Mouse (Mus musculus) forebrain, embryonic 12.5 days (tissue): Measurements from ENCODE around the gene Fam214a. TPM values are rescaled to one million over a fixed set of nuclear protein-coding genes. Genes with fewer than 3 reads are reported as not detected.

Experiments used
- ATAC-seq: fragments of 200-750 bp; cut with Nextera tagmentation; 2 replicates; pipeline ENCODE4 v1.8.0; 2017; ENCODE audit warnings: moderate TSS enrichment; ENCODE audit not compliant: low FRiP score
- H3K27ac ChIP-seq: fragments of 300-500 bp; sonication (generic); 2 replicates; pipeline ENCODE4 v1.5.1; 2016; ENCODE audit warnings: mild to moderate bottlenecking
- H3K27me3 ChIP-seq: fragments of 300-500 bp; sonication (generic); 2 replicates; pipeline ENCODE4 v1.6.1; 2016; ENCODE audit warnings: mild to moderate bottlenecking
- H3K36me3 ChIP-seq: fragments of 300-500 bp; sonication (generic); replicated peaks from 2 replicates; pipeline ENCODE4 v1.6.1; 2016; ENCODE audit warnings: mild to moderate bottlenecking
- H3K4me1 ChIP-seq: fragments of 300-500 bp; sonication (generic); 2 replicates; pipeline ENCODE4 v1.6.1; 2016
- H3K4me2 ChIP-seq: fragments of 300-500 bp; sonication (generic); 2 replicates; pipeline ENCODE4 v1.6.1; 2016; ENCODE audit warnings: mild to moderate bottlenecking, moderate library complexity
- H3K4me3 ChIP-seq: fragments of 300-500 bp; sonication (generic); replicated peaks from 2 replicates; pipeline ENCODE4 v1.5.1; 2016; ENCODE audit warnings: mild to moderate bottlenecking
- H3K9ac ChIP-seq: fragments of 300-500 bp; sonication (generic); 2 replicates; pipeline ENCODE4 v1.6.1; 2016; ENCODE audit warnings: mild to moderate bottlenecking
- H3K9me3 ChIP-seq: fragments of 300-500 bp; sonication (generic); 2 replicates; pipeline ENCODE4 v1.6.1; 2016
- WGBS: fragments of 180-500 bp; shearing (Covaris S2); methylation state at CpG from one replicate; pipeline ENCODE4 v1.1.7; 2016; 5-methylcytosine and 5-hydroxymethylcytosine counted together
- polyA plus RNA-seq: library from polyadenylated mRNA; unstranded; fragments of >200 nt; fragmentation: Nextera tagmentation; extraction: Ambion mirVana; gene quantifications from 2 replicates; pipeline ENCODE4 v1.2.1, GENCODE M21; 2016

Gene Fam214a
- 30.9 and 34.1 TPM in 2 replicates for polyA plus RNA-seq

DNA sequence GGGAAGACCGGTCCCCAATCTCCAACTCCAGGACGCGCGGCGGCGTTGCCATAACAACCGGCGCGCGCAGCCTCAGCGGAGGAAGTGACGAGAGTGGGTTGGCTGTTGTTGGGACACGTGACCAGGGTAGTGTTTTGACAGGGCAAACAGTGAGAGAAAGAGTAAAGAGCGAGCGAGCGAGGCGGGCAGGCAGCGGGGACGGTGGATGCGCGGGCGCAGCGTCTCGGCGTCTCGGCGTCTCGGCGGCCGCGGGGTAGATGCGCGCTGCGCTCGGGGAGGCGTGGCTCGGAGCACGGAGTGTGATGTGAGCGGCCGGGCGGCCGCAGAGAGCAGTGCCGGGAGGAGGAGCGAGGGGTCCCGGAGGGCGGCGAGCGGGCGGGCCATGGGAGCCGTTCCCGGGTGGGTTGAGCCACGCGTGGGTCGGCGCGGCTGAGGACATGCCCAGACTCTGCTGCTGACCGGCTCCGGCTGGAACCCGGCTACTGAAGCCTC, at the start of gene Fam214a:
Gene Fam214a (plus strand): TSS at position 129 of the 492 bp plus-strand sequence.
- Histone ChIP-seq H3K27ac (peak within 1 kb of the TSS; percentile 97), H3K27me3 (no peaks in the 10 kb centered on the region), H3K4me3 (peak within 1 kb of the TSS; percentile 92), H3K9ac (peak within 1 kb of the TSS; percentile 89), H3K36me3 (peaks cover 3% of the 10 kb centered on the region; the same call in 1 of the 2 replicates), H3K4me2 (peak within 1 kb of the TSS; percentile 89), H3K9me3 (no peaks in the 10 kb centered on the region), H3K4me1 (peaks cover 18% of the 10 kb centered on the region)
- WGBS: 0% methylated on average over 55 of the region's 59 CpGs
- ATAC-seq: peak; percentile 98

DNA sequence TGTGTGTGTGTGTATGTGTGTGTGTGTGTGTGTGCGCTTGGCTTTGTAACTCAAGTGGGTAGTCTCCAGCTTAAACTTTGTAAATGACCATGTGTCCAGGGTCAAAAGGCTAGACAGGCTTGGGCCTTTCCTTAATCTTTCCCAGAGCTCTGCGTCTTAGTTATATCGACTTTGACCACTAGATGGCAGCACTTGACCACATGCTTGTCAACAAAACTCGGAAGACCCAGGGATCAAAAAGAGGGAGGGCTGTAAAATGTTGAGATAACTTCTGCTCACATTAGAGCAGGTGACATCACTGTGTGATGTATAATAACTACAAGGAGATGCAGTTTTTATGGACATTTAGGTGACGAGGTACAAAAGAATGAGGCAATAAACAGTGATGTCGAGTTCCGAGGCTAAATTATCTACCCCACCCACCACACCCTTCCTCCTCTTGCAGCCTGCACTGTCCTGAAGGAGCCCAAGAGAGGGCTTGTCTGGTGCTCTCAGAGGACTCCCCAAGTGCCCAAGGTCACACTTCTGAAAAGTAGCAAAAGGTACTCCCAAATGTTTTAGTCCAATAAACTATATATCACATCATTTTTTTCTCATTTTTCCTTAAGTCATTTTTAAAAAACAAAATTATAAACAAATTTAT, 47.7 kb upstream of the Fam214a start:
- Histone ChIP-seq H3K27me3 (no peaks in the 10 kb centered on the region), H3K36me3 (no peaks in the 10 kb centered on the region), H3K4me1 (no peaks in the 10 kb centered on the region), H3K27ac (no peak overlapping the region), H3K9ac (no peak overlapping the region), H3K4me3 (no peak overlapping the region), H3K4me2 (no peak overlapping the region), H3K9me3 (no peaks in the 10 kb centered on the region)
- ATAC-seq: peak; percentile 53
- 19% methylated on average over 7 of the region's 7 CpGs for WGBS

DNA sequence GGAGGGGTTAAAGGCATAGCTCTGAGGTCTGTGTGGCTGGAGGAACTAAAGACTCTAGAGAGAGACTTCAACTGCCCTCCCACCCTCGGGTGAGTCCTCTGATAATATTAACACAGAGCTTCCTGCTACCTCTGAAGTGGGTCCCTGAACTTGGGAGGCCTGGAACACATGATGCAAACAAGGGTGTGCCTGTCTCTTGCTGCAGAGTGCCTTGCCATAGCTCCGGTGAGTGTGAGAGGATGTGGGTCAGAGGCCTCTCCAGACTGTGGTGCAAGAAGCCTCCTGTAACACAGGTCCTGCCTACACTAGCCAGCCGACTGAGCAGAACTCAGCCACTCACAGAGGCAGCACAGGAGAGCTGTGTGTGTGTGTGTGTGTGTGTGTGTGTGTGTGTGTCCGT, 45.7 kb upstream of the Fam214a start:
- Histone ChIP-seq H3K9me3 (no peaks in the 10 kb centered on the region), H3K9ac (no peak overlapping the region; the same call in 1 of the 2 replicates), H3K27ac (no peak overlapping the region), H3K4me3 (no peak overlapping the region), H3K4me2 (no peak overlapping the region), H3K27me3 (no peaks in the 10 kb centered on the region), H3K36me3 (no peaks in the 10 kb centered on the region), H3K4me1 (no peaks in the 10 kb centered on the region; the same call in 1 of the 2 replicates)
- ATAC-seq: no peak
- 58% methylated on average over 4 of the region's 4 CpGs for WGBS

DNA sequence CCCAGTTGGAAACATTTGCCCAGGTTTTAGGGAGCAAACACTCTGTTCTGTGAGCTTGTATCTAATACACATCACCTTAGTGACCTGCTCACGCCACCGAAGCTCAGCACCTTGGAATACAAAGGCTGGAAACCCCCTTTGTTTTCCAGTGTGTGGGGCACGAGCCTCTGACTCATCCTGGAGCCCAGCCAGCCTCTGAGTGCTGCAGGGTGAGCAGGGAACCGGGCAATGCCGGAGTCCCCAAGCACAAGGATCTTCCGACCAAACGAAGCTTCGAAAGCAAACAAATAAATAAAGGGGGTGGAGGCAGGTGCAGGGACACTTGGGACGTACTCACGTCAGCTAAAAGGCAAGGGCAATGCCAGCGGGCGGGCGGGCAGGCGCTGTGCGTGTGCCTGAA, 43.4 kb upstream of the Fam214a start:
- Histone ChIP-seq H3K9me3 (no peaks in the 10 kb centered on the region), H3K4me3 (no peak overlapping the region), H3K9ac (no peak overlapping the region), H3K27ac (no peak overlapping the region), H3K4me1 (peaks cover 4% of the 10 kb centered on the region; the same call in 1 of the 2 replicates), H3K4me2 (no peak overlapping the region), H3K36me3 (no peaks in the 10 kb centered on the region), H3K27me3 (no peaks in the 10 kb centered on the region)
- 66% methylated on average over 15 of the region's 15 CpGs for WGBS
- no peak for ATAC-seq

DNA sequence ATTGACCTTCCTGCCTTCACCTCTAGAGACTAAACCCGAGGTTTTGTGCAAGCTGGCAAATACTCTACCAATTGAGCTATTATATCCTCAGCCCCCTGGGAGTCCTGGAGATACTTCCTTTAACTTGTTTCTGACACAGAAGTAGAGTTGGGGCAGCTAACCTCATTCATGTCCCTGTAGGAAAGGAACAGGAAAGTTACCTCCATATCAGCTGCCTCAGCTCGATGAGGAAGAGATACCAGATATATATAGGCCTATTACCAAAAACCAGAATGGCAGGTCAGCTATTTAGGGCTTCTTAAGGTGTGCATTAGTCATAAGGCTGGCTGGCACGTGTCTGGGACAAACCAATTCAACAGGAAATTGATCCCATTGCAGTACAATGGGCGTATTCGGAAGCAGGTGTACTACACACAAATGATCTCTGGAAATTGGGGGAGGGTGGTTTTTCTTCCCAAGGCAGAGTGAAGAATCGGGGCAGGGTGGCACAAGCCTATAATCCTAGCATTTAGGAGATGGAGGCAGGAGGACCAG, 42.4 kb upstream of the Fam214a start:
- no peaks in the 10 kb centered on the region for H3K36me3 ChIP-seq
- WGBS: 81% methylated on average over 6 of the region's 6 CpGs
- no peaks in the 10 kb centered on the region for H3K9me3 ChIP-seq

DNA sequence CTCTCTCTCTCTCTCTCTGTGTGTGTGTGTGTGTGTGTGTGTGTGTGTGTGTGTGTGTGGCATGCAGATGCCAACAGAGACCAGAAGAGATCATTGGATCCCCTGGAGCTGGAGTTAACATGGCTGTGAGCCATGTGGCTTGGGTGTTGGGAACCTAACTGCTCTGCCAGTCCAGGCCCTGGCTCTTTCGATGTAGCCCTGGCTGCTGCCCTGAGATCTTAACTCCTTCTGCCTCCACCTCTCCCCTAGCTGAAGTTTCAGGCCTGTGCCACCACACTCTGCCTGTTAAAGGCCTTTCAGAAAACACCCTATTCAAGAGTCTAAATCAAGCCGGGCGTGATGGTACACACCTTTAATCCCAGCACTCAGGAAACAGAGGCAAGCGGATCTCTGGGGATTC, 41.3 kb upstream of the Fam214a start:
- ATAC-seq: no peak
- H3K4me3 ChIP-seq: no peak overlapping the region
- H3K4me1 ChIP-seq: peaks cover 4% of the 10 kb centered on the region; the same call in 1 of the 2 replicates
- H3K27me3 ChIP-seq: no peaks in the 10 kb centered on the region
- no peak overlapping the region for H3K4me2 ChIP-seq
- H3K36me3 ChIP-seq: no peaks in the 10 kb centered on the region
- no peaks in the 10 kb centered on the region for H3K9me3 ChIP-seq
- 71% methylated on average over 4 of the region's 4 CpGs for WGBS
- H3K27ac ChIP-seq: no peak overlapping the region
- no peak overlapping the region for H3K9ac ChIP-seq

More for the DNA sequence above, 42.4 kb upstream of the Fam214a start:
- Histone ChIP-seq H3K4me2 (no peak overlapping the region), H3K4me1 (peaks cover 4% of the 10 kb centered on the region; the same call in 1 of the 2 replicates), H3K27me3 (no peaks in the 10 kb centered on the region), H3K4me3 (no peak overlapping the region), H3K27ac (no peak overlapping the region), H3K9ac (no peak overlapping the region)
- ATAC-seq: no peak

DNA sequence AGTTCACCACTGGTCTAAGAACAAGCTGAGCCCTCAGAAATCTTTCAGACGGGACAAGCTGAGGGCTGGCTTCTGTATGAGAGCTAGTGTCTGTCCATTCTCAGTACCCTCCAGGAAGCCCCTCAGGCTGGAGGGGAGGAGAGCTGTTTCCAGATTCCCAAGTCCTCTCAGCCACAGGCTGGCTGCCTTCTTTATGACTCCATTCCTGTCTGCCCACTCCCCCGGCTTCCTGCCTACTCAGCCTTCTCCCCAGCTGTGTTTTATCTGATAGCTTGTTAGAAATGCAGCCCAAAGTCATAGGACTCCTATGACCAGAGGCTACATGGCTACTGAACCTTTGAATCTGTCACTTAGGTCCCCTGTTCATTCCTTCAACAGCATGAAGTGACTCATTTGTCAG, 40.8 kb upstream of the Fam214a start:
- peaks cover 4% of the 10 kb centered on the region; the same call in 1 of the 2 replicates for H3K4me1 ChIP-seq
- H3K4me2 ChIP-seq: no peak overlapping the region
- H3K9ac ChIP-seq: no peak overlapping the region
- H3K27me3 ChIP-seq: no peaks in the 10 kb centered on the region
- no peak overlapping the region for H3K27ac ChIP-seq
- no peak for ATAC-seq
- H3K36me3 ChIP-seq: no peaks in the 10 kb centered on the region
- H3K4me3 ChIP-seq: no peak overlapping the region
- WGBS: 64% methylated on average over 2 of the region's 2 CpGs
- no peaks in the 10 kb centered on the region for H3K9me3 ChIP-seq

DNA sequence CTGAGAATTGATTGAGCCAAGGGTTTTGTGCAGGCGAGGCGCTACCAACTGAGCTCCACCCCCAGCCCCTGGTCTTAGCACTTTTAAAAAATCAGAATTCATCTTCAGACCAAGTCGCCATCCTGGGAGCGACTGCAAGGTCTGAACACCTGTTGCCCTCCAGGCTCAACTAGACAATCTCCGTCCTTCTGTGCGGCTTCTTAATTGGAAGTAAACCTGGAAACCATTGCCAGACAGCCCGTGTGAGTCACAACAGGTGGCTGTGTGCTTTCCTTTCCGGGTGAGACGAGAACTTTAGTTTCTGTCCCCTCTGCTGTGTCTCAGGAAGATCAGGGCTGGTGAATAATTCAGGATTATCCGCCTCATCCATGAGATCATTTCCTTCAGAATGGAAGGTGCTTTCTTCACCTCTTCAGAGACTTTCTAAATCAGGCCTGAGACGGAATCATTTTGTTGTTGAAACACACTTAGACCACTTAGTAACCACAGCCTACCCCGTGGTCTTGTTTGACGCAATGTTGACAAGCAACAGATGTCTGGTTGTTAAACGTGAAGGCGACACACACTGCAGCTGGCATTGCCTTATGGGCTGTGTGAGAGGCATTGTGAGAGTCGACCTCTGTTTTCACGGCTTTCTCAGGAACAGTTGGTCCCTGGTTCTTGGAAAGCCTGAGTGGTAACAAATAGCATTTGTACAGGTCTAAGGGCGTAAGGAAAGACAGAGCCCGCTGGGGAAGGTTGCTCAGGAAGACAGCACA, 39.9 kb upstream of the Fam214a start:
- no peak overlapping the region for H3K27ac ChIP-seq
- ATAC-seq: peak; percentile 57; the same call in 1 of the 2 replicates

DNA sequence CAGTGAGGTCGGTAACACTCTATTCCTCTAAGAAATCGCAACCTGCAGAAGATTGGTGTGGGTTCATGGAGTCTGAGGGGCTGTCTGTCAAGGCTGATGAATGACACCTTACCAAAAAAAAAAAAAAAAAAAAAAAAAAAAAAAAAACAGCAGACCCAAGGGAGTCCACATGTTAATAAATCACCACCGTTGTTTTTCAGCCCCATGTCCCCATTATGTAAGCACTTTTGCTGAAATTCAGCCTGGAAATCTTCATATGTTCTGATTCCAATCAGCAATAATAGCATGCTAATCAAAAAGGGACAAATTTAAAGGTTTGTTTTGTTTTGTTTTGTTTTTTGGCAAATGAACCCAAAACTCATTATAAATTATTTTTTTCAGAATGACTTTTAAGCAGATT, 37.1 kb upstream of the Fam214a start:
- 97% methylated on average over 3 of the region's 3 CpGs for WGBS
- H3K9ac ChIP-seq: no peak overlapping the region

More for the DNA sequence above, 39.9 kb upstream of the Fam214a start:
- no peak overlapping the region for H3K9ac ChIP-seq
- no peaks in the 10 kb centered on the region for H3K36me3 ChIP-seq
- WGBS: 59% methylated on average over 19 of the region's 19 CpGs
- no peak overlapping the region for H3K4me3 ChIP-seq
- H3K27me3 ChIP-seq: no peaks in the 10 kb centered on the region
- H3K4me2 ChIP-seq: no peak overlapping the region
- peaks cover 7% of the 10 kb centered on the region for H3K9me3 ChIP-seq
- peaks cover 4% of the 10 kb centered on the region; the same call in 1 of the 2 replicates for H3K4me1 ChIP-seq

DNA sequence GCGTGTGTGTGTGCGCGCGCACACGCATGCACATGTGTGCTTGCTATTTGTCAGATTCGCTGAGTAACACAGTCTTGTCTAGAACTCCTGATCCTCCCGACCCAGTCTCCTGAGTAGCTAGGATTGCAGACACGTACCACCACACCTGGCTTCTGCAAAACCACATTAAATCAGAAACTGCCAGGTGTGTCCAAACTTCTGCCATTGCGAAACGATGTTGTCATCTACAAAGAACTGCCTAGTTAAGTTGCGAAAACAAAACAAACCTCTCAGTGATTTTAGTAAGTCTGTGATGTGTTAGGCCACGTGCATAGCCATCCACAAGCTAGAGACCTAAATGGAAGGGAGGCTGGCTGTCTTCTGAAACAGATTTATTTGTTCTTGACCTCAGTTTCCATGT, 32.2 kb upstream of the Fam214a start:
- Histone ChIP-seq H3K36me3 (no peaks in the 10 kb centered on the region), H3K9ac (no peak overlapping the region), H3K27ac (no peak overlapping the region), H3K4me3 (no peak overlapping the region), H3K27me3 (no peaks in the 10 kb centered on the region), H3K4me2 (no peak overlapping the region), H3K4me1 (peaks cover 15% of the 10 kb centered on the region), H3K9me3 (peaks cover 11% of the 10 kb centered on the region)
- WGBS: 95% methylated on average over 12 of the region's 12 CpGs
- no peak for ATAC-seq

More for the DNA sequence above, 37.1 kb upstream of the Fam214a start:
- Histone ChIP-seq H3K27me3 (no peaks in the 10 kb centered on the region), H3K4me1 (peaks cover 4% of the 10 kb centered on the region; the same call in 1 of the 2 replicates), H3K4me2 (no peak overlapping the region), H3K9me3 (peaks cover 11% of the 10 kb centered on the region), H3K4me3 (no peak overlapping the region), H3K27ac (no peak overlapping the region), H3K36me3 (no peaks in the 10 kb centered on the region)
- ATAC-seq: no peak

DNA sequence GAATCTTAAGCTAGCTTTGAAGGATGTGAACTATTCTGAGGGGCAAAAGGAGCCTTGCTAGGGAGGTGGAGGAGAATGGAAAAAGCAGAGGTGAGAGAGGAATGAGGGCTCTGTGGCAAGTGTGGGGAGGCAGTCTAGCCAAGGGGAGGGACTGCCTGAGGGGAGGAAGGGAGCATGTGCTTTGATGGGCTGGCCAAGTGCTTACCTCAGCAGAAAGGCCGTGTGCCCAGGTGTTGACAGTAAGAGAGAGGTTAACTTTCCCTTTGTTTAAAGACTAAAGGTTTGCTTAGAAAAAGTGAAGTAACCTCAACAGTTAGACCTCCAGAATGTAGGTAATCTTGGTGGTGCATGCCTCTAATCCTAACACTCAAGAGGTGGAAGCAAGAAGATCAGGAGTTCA, 31.3 kb upstream of the Fam214a start:
- H3K27me3 ChIP-seq: no peaks in the 10 kb centered on the region
- H3K4me3 ChIP-seq: no peak overlapping the region
- peaks cover 11% of the 10 kb centered on the region for H3K9me3 ChIP-seq
- 79% methylated on average over 1 of the region's 1 CpGs for WGBS
- no peak for ATAC-seq
- H3K4me2 ChIP-seq: no peak overlapping the region
- no peaks in the 10 kb centered on the region for H3K36me3 ChIP-seq
- H3K4me1 ChIP-seq: peaks cover 21% of the 10 kb centered on the region
- H3K27ac ChIP-seq: no peak overlapping the region
- no peak overlapping the region for H3K9ac ChIP-seq

DNA sequence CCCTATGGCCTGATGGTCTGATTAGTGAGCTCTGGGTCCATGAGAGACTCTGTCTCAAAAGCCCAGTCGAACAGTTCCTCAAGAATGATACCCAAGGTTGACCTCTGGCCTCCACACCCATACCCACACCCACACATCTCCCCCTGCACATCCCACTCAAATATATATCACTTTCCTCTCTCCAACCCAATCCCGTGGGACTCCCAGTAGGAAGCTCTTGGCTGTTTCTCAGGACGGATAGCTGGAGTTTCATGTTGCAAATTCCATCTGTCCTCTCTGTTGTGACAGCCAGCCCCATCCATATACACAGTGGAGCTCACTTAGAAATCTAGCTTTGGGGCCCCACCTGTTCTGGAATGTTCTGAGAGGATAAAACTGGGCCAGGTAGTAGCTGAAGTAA, 29.8 kb upstream of the Fam214a start:
- H3K4me1 ChIP-seq: peaks cover 21% of the 10 kb centered on the region
- H3K4me3 ChIP-seq: no peak overlapping the region
- ATAC-seq: no peak
- no peak overlapping the region for H3K4me2 ChIP-seq
- H3K27ac ChIP-seq: no peak overlapping the region
- WGBS: 71% methylated on average over 3 of the region's 3 CpGs
- peaks cover 3% of the 10 kb centered on the region; the same call in 1 of the 2 replicates for H3K9me3 ChIP-seq
- H3K36me3 ChIP-seq: no peaks in the 10 kb centered on the region
- no peak overlapping the region for H3K9ac ChIP-seq
- H3K27me3 ChIP-seq: no peaks in the 10 kb centered on the region
